Mouse (Mus musculus) heart, embryonic 16.5 days (tissue): ENCODE measurements around the gene Foxk2. TPM values are rescaled to one million over a fixed set of nuclear protein-coding genes. Genes with fewer than 3 reads are reported as not detected.
"Not testable (repeated sequence)": the region's sequence is repeated elsewhere in the genome, so short reads cannot be mapped to it uniquely, and the experiment has no call there.

Experiments
- ATAC-seq: fragments of 200-750 bp; cut with Nextera tagmentation; replicated peaks from 2 replicates; pipeline ENCODE4 v1.8.0; 2017; ENCODE audit warnings: moderate number of reproducible peaks; ENCODE audit not compliant: insufficient read depth, low FRiP score; ENCODE audit errors: extremely low read depth
- H3K27ac ChIP-seq: fragments of 300-500 bp; sonication (generic); 2 replicates; pipeline ENCODE4 v1.5.1; 2014; ENCODE audit warnings: mild to moderate bottlenecking, low read length, control low read depth, moderate library complexity
- H3K27me3 ChIP-seq: fragments of 300-500 bp; sonication (generic); 2 replicates; pipeline ENCODE4 v1.6.1; 2014; ENCODE audit warnings: low read length, mixed read lengths; ENCODE audit not compliant: control insufficient read depth, insufficient read depth
- H3K36me3 ChIP-seq: fragments of 300-500 bp; sonication (generic); 2 replicates; pipeline ENCODE4 v1.6.1; 2014; ENCODE audit not compliant: control insufficient read depth, insufficient read depth
- H3K4me1 ChIP-seq: fragments of 300-500 bp; sonication (generic); 2 replicates; pipeline ENCODE4 v1.6.1; 2014; ENCODE audit warnings: low read length, mixed read lengths; ENCODE audit not compliant: control insufficient read depth, insufficient read depth
- H3K4me2 ChIP-seq: fragments of 300-500 bp; sonication (generic); 2 replicates; pipeline ENCODE4 v1.6.1; 2014; ENCODE audit warnings: low read depth, mild to moderate bottlenecking, control low read depth, low read length
- H3K4me3 ChIP-seq: fragments of 300-500 bp; sonication (generic); 2 replicates; pipeline ENCODE4 v1.5.1; 2014; ENCODE audit warnings: mild to moderate bottlenecking, control low read depth, low read length
- H3K9ac ChIP-seq: fragments of 300-500 bp; sonication (generic); 2 replicates; pipeline ENCODE4 v1.6.1; 2014; ENCODE audit warnings: low read length, control low read depth
- H3K9me3 ChIP-seq: fragments of 300-500 bp; sonication (generic); replicated peaks from 2 replicates; pipeline ENCODE4 v1.6.1; 2016; ENCODE audit warnings: low read length; ENCODE audit not compliant: control insufficient read depth
- WGBS: fragments of 180-500 bp; shearing (Covaris S2); extraction: QIAGEN DNeasy Blood & Tissue Kit; methylation state at CpG from one replicate; pipeline ENCODE4 v1.1.7; 2014; 5-methylcytosine and 5-hydroxymethylcytosine counted together
- polyA plus RNA-seq: library from polyadenylated mRNA; unstranded; fragments of >200 nt; fragmentation: Nextera tagmentation; extraction: Ambion mirVana; gene quantifications from 2 replicates; pipeline ENCODE4 v1.2.1, GENCODE M21; 2015

The Foxk2 gene
- polyA plus RNA-seq, 1 experiment from 2014 or later = 4.6 TPM

DNA sequence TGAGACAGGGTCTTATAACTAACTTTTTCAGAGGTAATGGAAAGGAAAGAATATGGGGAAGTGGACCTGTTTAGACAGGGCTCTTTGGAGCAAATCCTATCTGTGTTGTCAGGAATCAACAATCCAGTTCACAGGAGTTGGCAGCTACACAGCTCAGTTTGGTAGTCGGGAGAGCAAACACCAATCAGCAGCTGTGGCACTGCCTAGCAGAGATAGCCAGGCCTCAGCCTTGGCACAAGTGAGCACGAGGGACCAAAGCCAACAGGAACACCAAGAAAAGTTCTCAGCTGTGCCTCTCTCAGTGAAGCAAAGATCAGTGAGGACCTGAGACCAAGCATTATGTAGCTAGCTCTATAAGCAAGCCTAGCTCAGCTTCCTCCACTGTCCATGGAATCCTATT, 87.2 kb downstream of the Foxk2 start:
- no peak overlapping the region for H3K4me3 ChIP-seq
- 37% methylated on average over 2 of the region's 2 CpGs for WGBS
- no peaks in the 10 kb centered on the region for H3K27me3 ChIP-seq
- H3K36me3 ChIP-seq = peaks cover 6% of the 10 kb centered on the region; the same call in 1 of the 2 replicates
- H3K4me1 ChIP-seq = no peaks in the 10 kb centered on the region
- no peak overlapping the region for H3K4me2 ChIP-seq
- ATAC-seq = peak; percentile 45; the same call in 1 of the 2 replicates
- no peaks in the 10 kb centered on the region for H3K9me3 ChIP-seq
- H3K9ac ChIP-seq = no peak overlapping the region
- H3K27ac ChIP-seq = peak overlapping the region; percentile 52; the same call in 1 of the 2 replicates

GRCm38 (mm10) chr11:121348166-121348565, 88.4 kb downstream of the Foxk2 start:
- H3K27me3 ChIP-seq = no peaks in the 10 kb centered on the region
- H3K4me3 ChIP-seq = no peak overlapping the region
- 89% methylated on average over 2 of the region's 2 CpGs for WGBS
- H3K9ac ChIP-seq = no peak overlapping the region
- no peak overlapping the region for H3K27ac ChIP-seq
- H3K36me3 ChIP-seq = peaks cover 6% of the 10 kb centered on the region; the same call in 1 of the 2 replicates
- no peak for ATAC-seq
- H3K4me1 ChIP-seq = peaks cover 6% of the 10 kb centered on the region
- no peaks in the 10 kb centered on the region for H3K9me3 ChIP-seq
- no peak overlapping the region for H3K4me2 ChIP-seq

GRCm38 (mm10) chr11:121348727-121349126, 88.9 kb downstream of the Foxk2 start:
- not testable (repeated sequence) for ATAC-seq, H3K9ac ChIP-seq, H3K9me3 ChIP-seq, H3K27ac ChIP-seq, H3K4me3 ChIP-seq, H3K36me3 ChIP-seq, H3K4me1 ChIP-seq, H3K27me3 ChIP-seq, H3K4me2 ChIP-seq
- 87% methylated on average over 3 of the region's 3 CpGs for WGBS

DNA sequence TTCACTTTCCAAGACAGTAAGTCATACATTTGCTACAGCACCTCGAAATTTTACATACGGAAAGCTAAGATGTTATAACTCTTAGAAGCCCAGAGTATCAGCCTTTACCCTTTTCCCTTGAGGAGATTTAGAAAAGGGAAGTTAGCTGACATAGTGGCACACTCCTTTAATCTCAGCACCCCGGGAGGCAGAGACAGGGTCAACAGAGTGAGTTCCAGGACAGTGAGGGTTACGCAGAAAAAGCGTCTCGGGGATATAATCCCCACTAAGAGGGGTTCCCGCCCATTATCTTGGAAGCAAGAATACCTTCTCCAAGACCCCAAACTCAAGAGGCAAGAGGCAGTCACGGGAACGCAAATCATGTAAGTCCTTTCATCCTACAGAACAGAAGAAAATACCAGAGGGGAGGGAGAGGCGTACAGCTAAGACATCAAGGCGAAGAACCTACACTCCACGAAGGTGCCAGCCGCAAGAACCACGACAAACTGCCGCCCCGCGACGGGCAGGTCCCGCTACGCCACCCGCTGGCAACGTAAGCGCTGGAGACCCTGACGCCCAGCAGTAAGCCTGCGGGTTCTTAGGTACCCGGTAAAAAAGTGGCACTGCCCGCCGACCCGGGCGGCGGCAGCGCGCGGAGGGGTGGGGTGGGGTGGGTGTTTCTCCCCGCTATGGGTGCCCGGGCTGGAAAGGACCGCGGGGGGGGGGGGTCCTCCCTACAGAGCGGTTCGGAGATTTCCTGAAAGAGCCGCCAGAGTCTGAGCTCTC, 93.7 kb downstream of the Foxk2 start:
- Histone ChIP-seq H3K9me3 (no peaks in the 10 kb centered on the region), H3K27ac (peak overlapping the region; percentile 86), H3K27me3 (no peaks in the 10 kb centered on the region), H3K4me2 (peak overlapping the region; percentile 85), H3K36me3 (no peaks in the 10 kb centered on the region; the same call in 1 of the 2 replicates), H3K4me1 (peaks cover 15% of the 10 kb centered on the region), H3K4me3 (peak overlapping the region; percentile 66), H3K9ac (peak overlapping the region; percentile 90)
- no peak for ATAC-seq
- 2% methylated on average over 41 of the region's 41 CpGs for WGBS

- peak within 1 kb of the TSS; percentile 66 for H3K4me3 ChIP-seq
- H3K9ac ChIP-seq = peak within 1 kb of the TSS; percentile 90
- H3K4me2 ChIP-seq = peak within 1 kb of the TSS; percentile 85
- ATAC-seq = peak; percentile 97
- peak within 1 kb of the TSS; percentile 86 for H3K27ac ChIP-seq
- peaks cover 15% of the 10 kb centered on the region for H3K4me1 ChIP-seq
- under 1% methylated on average over 69 of the region's 69 CpGs for WGBS
- H3K36me3 ChIP-seq = no peaks in the 10 kb centered on the region; the same call in 1 of the 2 replicates
- no peaks in the 10 kb centered on the region for H3K27me3 ChIP-seq
- no peaks in the 10 kb centered on the region for H3K9me3 ChIP-seq
Observed at GRCm38 (mm10) chr11:121354091-121354707, 94.4 kb downstream of the Foxk2 start, which contains the start of gene Wdr45b. Gene Wdr45b (minus strand): TSS chr11:121354445.

Other genes starting within 250 kb of the Foxk2 start
- gene Cd7, start 220.6 kb upstream of the Foxk2 start, polyA plus RNA-seq = 2.3 and 3.7 TPM in 2 replicates
- 0.37 TPM in 1 of 2 replicates, not detected in the other for gene Sectm1b, start 196.4 kb upstream of the Foxk2 start, polyA plus RNA-seq
- 0.44 and 0.51 TPM in 2 replicates for gene Sectm1a, start 178.8 kb upstream of the Foxk2 start, polyA plus RNA-seq
- gene Tex19.2, start 141.3 kb upstream of the Foxk2 start, polyA plus RNA-seq = not detected in 2 replicates
- gene Tex19.1, start 113.8 kb upstream of the Foxk2 start, polyA plus RNA-seq = not detected in 2 replicates
- 0.24 TPM in 1 of 2 replicates, not detected in the other for gene Uts2r, start 99.7 kb upstream of the Foxk2 start, polyA plus RNA-seq
- 9.1 and 9.3 TPM in 2 replicates for gene Hexdc, start 55.6 kb upstream of the Foxk2 start, polyA plus RNA-seq
- 28.2 and 32.7 TPM in 2 replicates for gene Ogfod3, start 55.3 kb upstream of the Foxk2 start, polyA plus RNA-seq
- 24.5 and 27.1 TPM in 2 replicates for gene Cybc1, start 30.7 kb upstream of the Foxk2 start, polyA plus RNA-seq
- gene Narf, start 22.7 kb upstream of the Foxk2 start, polyA plus RNA-seq = 64.9 and 68.4 TPM in 2 replicates
- 73.0 and 81.1 TPM in 2 replicates for gene Wdr45b, start 94.5 kb downstream of the Foxk2 start, polyA plus RNA-seq
- gene Rab40b, start 128.3 kb downstream of the Foxk2 start, polyA plus RNA-seq = 6.2 and 7.9 TPM in 2 replicates
- 4.4 and 6.0 TPM in 2 replicates for gene Fn3krp, start 161.4 kb downstream of the Foxk2 start, polyA plus RNA-seq
- gene Fn3k, start 174.9 kb downstream of the Foxk2 start, polyA plus RNA-seq = 17.5 and 19.4 TPM in 2 replicates
- 21.1 and 22.8 TPM in 2 replicates for gene Tbcd, start 192.0 kb downstream of the Foxk2 start, polyA plus RNA-seq